Mouse (Mus musculus) kidney, adult 2 months (tissue): ENCODE measurements at regions not wholly inside any gene's neighbourhood (a gene's known extent, or its start where the extent isn't known, plus 50 kb on each side); places are given as distances from the start of the nearest gene placed in this dataset.
A peak's percentile ranks its signal among the peaks of the same experiment; 100 is the strongest.

Experiments
- DNase-seq: peaks from one replicate; pipeline ENCODE4 v3.0.0; 2021
- H3K27ac ChIP-seq: fragments of 200-500 bp; 2 replicates; pipeline ENCODE4 v1.5.1; 2012; ENCODE audit warnings: low read depth, low read length, control low read depth, inconsistent platforms; ENCODE audit not compliant: insufficient read depth
- H3K27me3 ChIP-seq: fragments of 200-500 bp; replicated peaks from 2 replicates; pipeline ENCODE4 v1.6.1; 2012; ENCODE audit warnings: mild to moderate bottlenecking, moderate library complexity, low read length, inconsistent platforms; ENCODE audit not compliant: control insufficient read depth, insufficient read depth
- H3K36me3 ChIP-seq: fragments of 200-500 bp; 2 replicates; pipeline ENCODE4 v1.6.1; 2012; ENCODE audit warnings: mild to moderate bottlenecking, moderate library complexity, low read length, inconsistent platforms; ENCODE audit not compliant: control insufficient read depth, insufficient read depth
- H3K4me1 ChIP-seq: fragments of 200-500 bp; 2 replicates; pipeline ENCODE4 v1.6.1; 2011; ENCODE audit warnings: low read length; ENCODE audit not compliant: control insufficient read depth, insufficient read depth
- H3K4me3 ChIP-seq: fragments of 200-500 bp; 2 replicates; pipeline ENCODE4 v1.5.1; 2011; ENCODE audit warnings: mild to moderate bottlenecking, low read depth, low read length, control low read depth; ENCODE audit not compliant: insufficient read depth
- CTCF ChIP-seq: fragments of 200-500 bp; conservative IDR thresholded peaks from 2 replicates; pipeline ENCODE4 v1.5.1; 2011; ENCODE audit warnings: low read depth, mild to moderate bottlenecking, control low read depth, low read length, moderate library complexity, mixed read lengths; ENCODE audit not compliant: insufficient read depth, insufficient read length
- POLR2A ChIP-seq: fragments of 200-500 bp; IDR thresholded peaks from one replicate; pipeline ENCODE4 v1.6.1; 2011; ENCODE audit warnings: low read depth, low read length, control low read depth
- WGBS: fragments of 180-500 bp; shearing (Covaris S2); methylation state at CpG from one replicate; pipeline ENCODE4 v1.1.7; 2018; 5-methylcytosine and 5-hydroxymethylcytosine counted together

GRCm38 (mm10) chr14:80789131-80789530, 805.2 kb downstream of the Olfm4 start:
- TF ChIP-seq POLR2A, result no peak
- no peak for TF ChIP-seq CTCF
- H3K4me3 ChIP-seq, result no peak overlapping the region
- WGBS, result 73% methylated on average over 1 of the region's 1 CpGs

DNA sequence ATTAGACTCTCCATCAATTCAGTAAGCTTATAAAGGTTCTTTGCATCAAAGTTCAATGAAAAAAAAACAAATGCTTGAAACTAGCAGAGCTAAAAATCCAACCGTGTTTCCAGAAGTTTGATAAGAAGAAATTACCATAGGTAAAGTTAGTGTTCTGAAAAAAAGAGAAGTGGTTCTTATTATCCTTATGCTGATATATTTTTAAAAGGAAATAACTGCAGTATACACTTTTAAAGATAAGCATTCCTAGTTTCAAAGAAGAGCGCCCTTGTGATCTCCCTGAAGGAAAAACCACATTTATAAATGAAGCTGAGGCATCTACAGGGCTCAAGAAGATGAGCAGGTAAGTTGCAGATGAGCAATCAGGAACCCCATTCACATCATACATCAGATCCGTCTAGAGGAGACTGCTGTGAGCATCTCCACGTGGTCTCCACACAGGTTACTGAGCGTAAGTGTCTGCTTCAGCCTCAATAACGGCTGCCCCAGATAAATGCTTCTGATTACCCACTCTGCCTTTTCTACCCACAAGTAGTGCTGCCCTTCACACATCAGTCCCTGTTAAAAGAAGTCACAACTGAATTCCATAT, 815.6 kb downstream of the Olfm4 start:
- H3K4me1 ChIP-seq, result no peaks in the 10 kb centered on the region

More at GRCm38 (mm10) chr14:80789131-80789530, 805.2 kb downstream of the Olfm4 start:
- Histone ChIP-seq H3K36me3 (no peaks in the 10 kb centered on the region), H3K4me1 (no peaks in the 10 kb centered on the region), H3K27ac (no peak overlapping the region), H3K27me3 (no peaks in the 10 kb centered on the region)
- DNase-seq, result no peak

DNA sequence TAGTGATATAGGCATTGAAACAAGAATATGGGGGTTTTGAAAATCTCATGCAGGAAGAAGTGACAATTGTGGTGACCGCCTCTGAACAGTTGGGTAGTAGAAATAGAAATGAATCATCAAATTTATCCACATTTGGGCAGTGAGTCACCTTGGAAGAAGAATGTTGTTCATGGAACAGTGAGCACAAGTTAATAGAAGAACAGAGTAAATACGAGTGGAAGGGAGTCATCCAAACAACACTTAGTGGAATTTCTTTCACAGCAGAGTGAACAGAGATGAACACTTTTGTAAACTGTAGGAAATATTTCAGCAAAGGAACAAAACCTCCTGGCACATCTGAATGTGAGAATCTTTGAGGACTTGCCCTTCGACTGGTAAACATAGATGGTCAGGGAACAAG, 846.6 kb downstream of the Olfm4 start:
- 41% methylated on average over 3 of the region's 3 CpGs for WGBS
- H3K36me3 ChIP-seq, result no peaks in the 10 kb centered on the region
- DNase-seq, result peak; percentile 23

More for the DNA sequence above, 815.6 kb downstream of the Olfm4 start:
- no peak for TF ChIP-seq POLR2A
- TF ChIP-seq CTCF, result no peak
- Histone ChIP-seq H3K4me3 (no peak overlapping the region), H3K27ac (no peak overlapping the region), H3K27me3 (no peaks in the 10 kb centered on the region), H3K36me3 (no peaks in the 10 kb centered on the region)
- 79% methylated on average over 6 of the region's 6 CpGs for WGBS
- no peak for DNase-seq

GRCm38 (mm10) chr14:80844550-80844949, 860.7 kb downstream of the Olfm4 start:
- no peaks in the 10 kb centered on the region for H3K4me1 ChIP-seq
- 81% methylated on average over 4 of the region's 4 CpGs for WGBS
- H3K27ac ChIP-seq, result no peak overlapping the region
- no peaks in the 10 kb centered on the region for H3K36me3 ChIP-seq
- TF ChIP-seq POLR2A (no peak), CTCF (no peak)
- DNase-seq, result no peak
- H3K4me3 ChIP-seq, result no peak overlapping the region
- H3K27me3 ChIP-seq, result no peaks in the 10 kb centered on the region

More for the DNA sequence above, 846.6 kb downstream of the Olfm4 start:
- TF ChIP-seq CTCF, result no peak
- no peak for TF ChIP-seq POLR2A
- Histone ChIP-seq H3K27me3 (no peaks in the 10 kb centered on the region), H3K4me3 (no peak overlapping the region), H3K4me1 (no peaks in the 10 kb centered on the region), H3K27ac (no peak overlapping the region)

DNA sequence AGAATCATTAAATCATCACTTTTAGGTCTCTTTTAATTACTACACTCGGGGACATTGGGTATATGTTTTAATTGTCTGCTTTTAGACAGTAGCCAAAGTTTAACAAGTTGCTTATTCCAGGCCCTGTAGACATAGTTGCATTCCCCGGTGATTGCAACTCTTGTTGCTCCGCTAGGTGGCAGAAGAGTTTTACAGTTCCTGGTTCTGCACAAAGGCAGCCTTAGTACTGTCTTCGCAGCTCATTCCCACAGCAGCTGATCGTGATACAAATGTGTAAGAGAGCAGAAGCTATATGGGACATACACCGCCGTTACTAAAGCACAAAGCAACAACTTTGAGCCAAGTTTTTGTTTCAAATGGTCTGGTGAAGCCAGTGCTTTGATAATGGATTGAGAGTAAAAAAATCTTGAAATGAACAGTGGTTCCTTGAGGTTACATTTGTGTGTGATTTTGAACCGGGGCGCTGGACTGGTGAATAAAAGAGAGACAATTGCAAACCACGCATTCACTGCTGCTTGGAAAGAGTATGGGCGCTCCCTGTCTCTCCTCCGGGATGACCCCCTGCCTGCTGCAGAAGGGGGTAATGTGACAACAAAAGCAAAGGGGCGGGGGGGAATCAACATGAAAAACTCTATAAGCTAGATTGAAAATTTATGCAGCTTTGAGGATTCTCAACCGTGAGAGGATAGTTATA, 861.8 kb downstream of the Olfm4 start:
- TF ChIP-seq CTCF, result peak; percentile 67
- TF ChIP-seq POLR2A, result no peak
- no peak overlapping the region for H3K4me3 ChIP-seq
- peak; percentile 70 for DNase-seq
- no peaks in the 10 kb centered on the region for H3K36me3 ChIP-seq
- no peaks in the 10 kb centered on the region for H3K4me1 ChIP-seq
- WGBS, result 24% methylated on average over 14 of the region's 14 CpGs
- no peaks in the 10 kb centered on the region for H3K27me3 ChIP-seq
- H3K27ac ChIP-seq, result no peak overlapping the region

DNA sequence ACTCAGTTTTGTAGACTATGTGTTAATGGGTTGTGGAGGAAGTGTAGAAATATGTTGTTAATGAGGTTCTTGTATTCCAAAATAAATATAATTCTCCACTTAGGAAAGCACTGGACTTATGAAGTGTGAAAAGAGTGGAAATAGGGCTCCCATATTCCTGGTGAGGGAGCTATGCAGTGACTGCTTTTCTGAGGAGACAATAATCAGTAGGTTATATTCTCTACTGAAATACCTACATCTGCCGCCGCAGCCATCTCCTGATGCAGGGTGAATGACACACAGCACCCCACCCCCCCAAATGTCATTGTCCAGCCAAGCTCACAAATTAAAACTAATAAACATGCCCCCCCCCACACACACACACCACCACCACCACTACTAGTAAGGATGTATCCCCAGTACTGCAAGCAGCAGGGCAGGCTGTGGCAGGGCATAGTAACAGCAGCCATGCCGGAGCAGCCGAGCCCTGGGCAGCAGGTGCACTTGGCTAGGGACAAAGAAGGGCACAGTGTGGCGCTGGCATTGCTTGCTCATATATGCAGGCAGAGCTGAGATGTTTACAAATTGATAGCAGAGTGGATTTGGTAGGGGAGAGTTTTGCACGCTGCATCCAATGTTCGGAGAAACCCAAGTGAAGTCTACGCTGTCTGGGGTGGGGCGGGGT, 862.7 kb downstream of the Olfm4 start:
- 82% methylated on average over 9 of the region's 9 CpGs for WGBS
- Histone ChIP-seq H3K4me1 (no peaks in the 10 kb centered on the region), H3K36me3 (no peaks in the 10 kb centered on the region), H3K27ac (no peak overlapping the region), H3K27me3 (no peaks in the 10 kb centered on the region), H3K4me3 (no peak overlapping the region)
- TF ChIP-seq POLR2A (no peak), CTCF (no peak)
- no peak for DNase-seq
